Mouse (Mus musculus) left cerebral cortex, adult 18-20 months (tissue): Measurements from ENCODE around the gene Itga9. TPM values are rescaled to one million over a fixed set of nuclear protein-coding genes. Genes with fewer than 3 reads are reported as not detected.

Source experiments
- DNase-seq, 2 experiments: peaks; one replicate each; pipeline ENCODE4 v3.0.0; 2021 to 2022; ENCODE audit warnings: low spot score in 2 of 2, mixed read lengths in 1 of 2
- total RNA-seq, 2 experiments: library from RNA; stranded (reverse); gene quantifications; 2 replicates each; pipeline ENCODE4 v1.2.3; 2021

Itga9 gene
- total RNA-seq, 2 experiments from 2014 or later = 5.6 to 7.5 TPM

DNA sequence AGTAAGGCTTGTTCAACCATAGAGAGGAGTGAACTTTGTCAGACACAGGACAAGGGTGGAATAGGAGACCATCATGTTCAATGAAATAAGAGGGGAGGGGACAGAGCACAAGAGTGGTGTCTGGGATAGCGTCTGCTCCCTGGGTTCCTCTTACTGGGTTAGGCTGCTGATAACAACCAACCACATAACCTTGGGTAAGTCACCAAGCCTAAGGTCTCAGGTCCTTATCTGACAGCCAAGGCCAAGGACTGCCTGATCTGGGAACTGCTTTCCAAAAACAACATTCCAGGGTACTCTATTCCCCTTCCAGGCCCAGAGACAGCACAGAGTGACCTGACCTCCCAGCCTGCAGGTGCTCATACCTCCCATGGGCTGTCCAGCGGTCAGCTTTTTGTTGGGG lies 260.5 kb downstream of the Itga9 start:
- DNase-seq = no peak

DNA sequence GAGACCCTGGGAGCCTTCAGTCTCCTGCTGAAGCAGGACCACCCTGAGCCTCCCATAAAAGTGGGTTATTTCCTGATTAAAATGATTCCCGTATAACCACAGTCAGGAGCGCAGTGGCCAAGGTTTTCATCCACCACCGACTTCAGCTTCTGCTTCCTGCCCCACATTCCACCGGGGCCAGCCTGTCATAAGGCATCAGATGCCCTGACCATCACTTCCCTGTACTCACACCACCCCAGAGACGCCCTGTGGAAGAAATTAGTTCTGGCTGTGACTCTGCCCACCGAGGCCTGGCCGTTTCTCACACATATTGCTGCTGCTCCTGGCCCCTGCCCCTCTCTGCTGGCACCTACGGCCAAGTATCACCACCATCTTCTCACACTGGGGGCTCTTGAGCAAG lies 261.4 kb downstream of the Itga9 start:
- no peak for DNase-seq

DNA sequence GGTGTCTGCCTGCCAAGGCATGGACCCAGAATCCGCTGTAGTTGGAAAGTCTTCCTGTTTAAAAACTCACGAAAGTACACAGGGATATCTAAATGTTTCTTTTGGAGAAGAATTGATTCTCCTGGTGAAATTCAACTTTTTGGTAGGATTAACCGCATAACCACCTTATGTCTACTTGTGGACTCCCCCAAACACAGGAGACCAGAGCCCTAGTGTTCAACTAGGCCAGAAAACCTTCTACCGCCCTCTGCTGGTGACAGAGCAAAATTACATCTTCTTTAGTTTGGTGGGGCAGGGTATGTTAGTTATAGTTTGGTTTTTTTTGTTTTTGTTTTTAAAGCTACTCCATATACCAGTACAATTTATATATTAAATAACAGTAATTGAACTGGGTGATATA lies 264.6 kb downstream of the Itga9 start:
- DNase-seq = peak; percentile 37 to 64

DNA sequence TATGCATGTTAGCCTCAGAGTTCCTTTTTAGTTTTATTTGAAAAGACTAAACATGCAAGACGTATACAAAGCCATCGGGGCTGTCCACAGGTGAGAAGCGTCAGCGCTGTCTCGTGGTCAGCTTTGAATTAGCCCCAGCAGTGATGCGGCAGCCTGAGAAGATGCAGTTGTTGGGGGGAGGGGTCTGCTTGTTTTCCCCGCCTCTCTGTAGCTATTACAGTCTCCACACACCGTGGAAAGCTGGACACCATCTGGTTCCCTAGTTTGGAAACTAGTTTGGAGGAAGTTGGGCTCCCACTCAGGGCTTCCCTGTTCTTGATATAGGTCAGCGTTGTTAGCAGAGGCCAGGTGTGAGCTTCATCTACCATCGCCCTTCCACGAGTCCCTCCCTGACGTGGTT lies 266.5 kb downstream of the Itga9 start:
- no peak for DNase-seq

DNA sequence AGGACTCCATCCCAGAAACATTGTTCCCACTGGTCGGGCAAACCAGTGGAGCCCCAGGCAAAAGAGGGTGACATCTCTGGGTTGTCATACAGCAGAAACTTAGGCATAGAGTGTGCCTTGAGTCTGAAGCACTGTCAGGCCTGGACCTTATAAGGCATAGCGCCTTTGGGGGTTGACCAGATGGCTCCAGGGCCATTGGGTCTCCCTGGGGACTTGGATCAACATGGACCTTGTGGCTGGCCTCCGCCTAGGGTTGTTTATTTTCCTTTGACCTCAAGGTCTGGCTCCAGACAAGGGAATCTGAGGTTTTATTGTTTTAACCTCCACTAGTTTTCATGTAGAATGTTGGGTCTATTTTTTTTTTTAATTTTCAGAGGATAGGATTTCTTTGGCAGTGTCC lies 267.1 kb downstream of the Itga9 start:
- DNase-seq = no peak

DNA sequence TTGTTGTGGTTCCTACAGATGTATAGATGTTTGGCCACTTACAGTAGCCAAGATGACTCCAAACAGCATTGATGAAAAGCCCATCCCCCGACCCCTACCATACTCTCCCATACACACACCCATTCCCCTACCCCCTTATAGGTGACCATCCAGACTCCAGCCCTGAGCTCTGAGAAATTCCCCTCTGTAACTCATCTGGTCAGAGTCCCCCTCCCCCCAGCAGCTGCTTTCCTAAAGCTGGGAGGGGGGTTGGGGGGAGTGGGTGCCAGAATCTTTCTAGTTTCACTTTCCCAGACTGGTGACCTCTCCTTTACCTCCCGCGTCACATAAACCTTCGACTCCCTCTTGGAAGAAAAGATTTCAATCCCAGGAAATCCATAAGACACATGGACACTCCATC lies 269.2 kb downstream of the Itga9 start:
- no peak for DNase-seq

DNA sequence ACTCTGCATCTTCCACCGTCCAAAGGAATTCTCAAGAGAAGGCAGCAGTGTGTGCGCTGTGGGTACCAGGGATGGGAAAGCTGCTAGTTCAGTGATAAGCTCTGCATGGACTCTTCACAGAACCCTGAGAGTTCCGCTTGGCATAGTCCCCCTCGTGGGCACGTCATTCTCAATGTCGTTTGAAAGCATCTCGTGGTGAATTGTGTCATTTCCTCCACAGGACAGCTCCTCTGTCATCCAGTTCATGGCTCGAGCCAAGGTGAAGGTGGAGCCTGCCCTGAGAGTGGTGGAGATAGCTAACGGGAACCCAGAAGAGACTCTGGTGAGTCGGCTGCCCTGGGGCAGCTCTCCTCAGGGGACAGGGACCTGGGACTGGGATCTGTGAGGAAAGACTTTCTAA lies 270.4 kb downstream of the Itga9 start:
- no peak for DNase-seq

DNA sequence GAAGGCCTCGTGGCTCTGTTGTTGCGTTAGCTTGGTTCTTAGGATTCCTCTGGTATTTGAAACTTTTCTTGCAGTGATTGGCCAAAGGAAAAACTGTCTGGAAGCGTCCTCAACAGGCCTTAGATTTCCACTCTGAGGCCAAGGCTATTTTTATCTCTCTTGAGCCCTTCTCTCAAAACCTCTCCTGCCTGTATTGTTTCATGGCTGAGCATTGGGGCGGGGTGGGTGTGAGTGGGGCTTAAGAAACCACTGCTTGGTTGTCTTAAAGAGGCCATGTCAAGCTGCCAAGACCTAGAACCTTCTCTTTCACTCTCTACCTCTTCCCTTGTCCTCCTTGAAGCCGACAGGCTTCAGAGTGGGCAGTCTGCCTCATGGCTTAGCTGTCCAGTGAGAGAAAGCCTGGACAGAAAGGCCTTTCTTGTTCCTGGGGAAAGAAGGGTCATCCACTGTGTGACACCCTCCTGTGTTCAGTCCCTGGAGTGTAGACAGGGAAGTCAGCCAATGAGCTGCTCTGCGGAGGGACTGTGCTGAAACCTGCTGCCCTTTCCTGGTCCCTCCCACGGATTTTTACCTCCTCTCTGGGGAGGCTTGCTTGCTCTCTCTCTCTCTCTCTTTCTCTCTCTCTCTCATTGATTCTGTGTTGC lies 271.0 kb downstream of the Itga9 start:
- no peak for DNase-seq

DNA sequence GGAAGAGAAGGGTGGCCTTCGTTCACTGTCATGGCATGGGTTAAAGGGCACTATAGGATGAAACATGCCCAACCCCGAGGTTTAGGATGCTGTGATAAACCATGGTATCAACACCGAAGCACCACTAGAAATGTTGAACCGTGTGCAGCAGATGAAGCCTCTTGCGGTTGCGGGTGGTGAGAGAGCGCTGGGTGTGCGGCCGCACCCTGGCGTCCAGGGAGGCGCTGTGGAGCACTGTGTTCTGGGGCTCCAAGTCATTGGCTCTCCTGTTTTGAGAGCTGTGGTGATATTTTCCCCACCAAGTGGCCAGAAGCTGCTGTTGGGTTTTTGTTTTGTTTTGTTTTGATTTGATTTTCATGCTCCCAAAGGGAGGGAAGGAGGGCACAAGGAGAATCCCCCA lies 272.1 kb downstream of the Itga9 start:
- DNase-seq = no peak

DNA sequence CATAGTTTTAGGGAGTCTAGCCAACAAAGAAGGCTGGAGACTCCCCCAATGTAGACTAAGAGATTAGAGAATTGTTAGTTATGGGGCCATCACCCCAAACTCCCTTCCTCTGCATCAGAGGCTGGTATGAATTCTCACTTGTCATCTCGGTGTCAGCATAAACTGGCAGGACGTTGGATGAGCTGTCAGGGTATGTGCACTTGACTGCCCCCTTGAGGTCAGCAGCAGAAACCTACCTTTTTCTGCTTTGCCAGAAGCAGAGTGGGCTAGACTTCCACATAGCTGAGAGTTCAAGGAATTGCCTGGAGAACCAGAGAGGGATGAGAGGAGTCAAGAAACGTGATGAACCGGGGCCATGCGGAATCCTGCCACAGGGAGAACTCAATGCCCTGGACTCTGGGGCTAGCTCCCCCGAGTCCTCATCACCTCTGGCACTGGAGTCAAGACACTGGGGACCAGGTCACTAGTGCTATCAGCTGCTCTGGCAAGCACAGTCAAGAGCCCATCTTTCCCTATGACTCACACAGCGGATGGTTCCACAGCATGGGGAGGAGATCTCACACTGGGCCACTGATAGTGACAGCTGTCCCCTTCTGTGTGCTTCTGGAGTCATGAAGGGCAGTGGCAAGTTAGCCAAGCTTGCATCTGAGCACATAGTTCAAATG lies 274.9 kb downstream of the Itga9 start:
- no peak for DNase-seq

DNA sequence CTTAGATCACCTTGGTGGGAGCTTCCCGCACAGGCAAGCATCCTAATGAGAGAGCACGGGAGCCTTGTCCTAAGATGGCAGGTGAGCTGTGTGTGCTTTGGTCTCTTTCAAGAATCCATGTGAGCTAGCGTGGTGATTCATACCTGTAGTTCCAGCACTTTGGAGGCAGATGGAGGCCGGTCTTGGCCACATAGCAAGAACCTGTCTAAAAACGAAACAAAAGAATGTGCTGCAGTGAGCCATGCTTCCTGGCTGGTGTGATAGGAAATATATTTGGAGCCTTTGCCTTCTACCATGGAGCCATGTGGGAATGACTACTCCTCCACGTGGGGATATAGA lies 275.4 kb downstream of the Itga9 start:
- no peak for DNase-seq

DNA sequence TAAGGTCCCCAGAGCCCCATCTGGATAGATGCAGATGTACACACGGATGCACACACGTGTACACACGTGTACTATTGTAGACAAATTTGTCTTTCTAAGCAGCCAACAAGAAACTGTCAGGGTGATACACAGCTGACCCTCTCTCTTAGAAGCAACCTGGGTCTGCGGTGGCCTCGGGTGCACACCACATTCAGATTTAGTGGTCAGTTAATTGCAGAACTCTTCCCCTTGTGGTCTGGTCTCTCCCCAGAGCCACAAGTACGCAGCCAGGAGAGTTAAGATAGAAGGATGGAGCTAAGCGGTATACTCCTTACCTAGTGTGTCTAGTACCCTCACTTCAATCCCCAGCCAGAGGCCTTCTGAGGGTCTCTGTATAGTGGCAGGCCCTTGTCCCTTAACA lies 276.7 kb downstream of the Itga9 start:
- DNase-seq = no peak

DNA sequence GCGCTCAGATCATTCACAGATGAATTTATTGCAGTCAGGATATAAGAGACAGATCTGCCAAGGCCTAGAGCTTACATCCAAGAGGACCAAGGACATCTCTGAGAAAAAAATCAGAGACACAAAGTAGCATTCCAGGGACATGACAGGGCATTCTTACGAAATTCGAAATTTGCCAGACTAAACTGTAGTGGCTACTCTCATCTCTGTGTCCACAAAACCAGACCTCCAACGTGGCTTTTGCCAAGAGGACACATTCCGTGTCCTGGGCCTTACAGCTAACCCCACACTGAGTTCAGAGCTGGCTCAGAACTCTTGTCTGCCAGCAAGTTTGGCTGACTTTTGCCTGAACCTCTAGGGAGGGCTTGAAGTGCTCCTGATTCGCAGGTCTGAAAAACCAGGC lies 279.3 kb downstream of the Itga9 start:
- DNase-seq = no peak

DNA sequence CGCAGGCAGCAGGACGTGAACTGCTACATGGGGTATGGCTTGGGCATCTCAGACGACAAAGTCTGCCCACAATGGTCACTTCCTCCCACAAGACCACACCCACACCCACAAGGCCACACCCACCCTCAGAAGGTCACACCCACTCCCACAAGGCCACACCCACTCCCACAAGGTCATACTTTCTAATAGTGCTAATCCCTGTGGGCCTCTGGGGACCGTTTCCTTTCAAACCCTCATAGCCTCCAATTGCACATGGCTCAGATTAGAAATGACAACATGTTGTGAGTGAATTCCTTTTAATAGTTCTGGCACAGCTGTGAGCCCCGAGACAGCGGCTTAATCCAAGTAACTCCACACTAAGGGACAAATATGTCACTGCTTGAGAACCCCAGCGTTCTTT lies 280.7 kb downstream of the Itga9 start:
- no peak for DNase-seq

DNA sequence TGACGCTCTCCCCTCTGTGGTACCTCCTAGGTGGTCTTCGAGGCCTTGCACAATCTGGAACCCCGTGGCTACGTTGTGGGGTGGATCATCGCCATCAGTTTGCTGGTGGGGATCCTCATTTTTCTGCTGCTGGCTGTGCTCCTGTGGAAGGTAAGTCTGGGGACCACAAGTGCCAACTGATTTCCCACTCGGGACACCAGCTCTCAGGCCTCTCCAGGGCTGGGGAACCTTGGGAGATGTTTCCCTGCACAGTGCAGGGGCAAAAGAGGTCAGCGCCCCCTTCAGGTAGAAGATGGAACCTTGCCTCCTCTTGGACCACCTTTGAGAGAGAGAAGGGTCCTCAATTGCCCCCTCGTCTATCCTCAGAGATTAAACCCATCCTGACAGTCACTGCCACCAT lies 281.2 kb downstream of the Itga9 start:
- DNase-seq = no peak

DNA sequence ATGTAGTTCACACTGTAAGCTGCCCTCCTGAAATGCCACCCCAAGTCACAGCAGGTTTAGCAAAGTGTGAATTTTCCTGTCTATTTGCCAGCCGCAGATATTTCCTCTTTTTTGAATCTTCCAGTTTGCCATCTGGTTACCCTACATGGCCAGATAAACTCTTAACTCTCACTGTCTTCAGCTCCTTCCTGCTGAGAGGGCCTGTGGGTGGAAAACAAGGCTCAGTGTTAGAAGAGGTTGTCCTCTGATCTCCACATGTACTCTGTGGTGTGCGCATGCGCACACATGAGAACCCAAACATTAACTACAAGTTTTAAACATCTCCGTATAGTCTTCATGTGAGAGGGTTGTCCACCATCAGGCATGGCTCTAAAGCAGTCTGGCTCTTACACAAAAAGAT lies 283.7 kb downstream of the Itga9 start:
- no peak for DNase-seq

DNA sequence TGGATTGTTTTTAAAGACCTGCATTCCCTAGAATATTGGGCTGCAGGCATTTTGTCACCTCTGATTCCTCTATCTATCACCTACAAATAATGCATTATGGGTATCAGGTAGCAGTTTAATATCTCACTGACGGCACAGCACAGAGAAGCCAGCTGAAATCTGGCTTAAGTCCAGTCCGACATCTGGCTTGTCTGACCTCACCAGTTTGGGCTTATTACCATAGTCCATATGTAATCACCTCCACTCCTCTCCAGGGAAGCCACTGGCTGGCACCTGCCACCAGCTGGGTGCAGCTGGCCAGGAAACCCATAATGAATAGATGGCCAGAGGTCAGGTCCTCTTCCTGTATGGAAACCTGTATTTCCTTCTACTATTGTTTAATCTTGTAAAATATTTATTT lies 284.2 kb downstream of the Itga9 start:
- no peak for DNase-seq

DNA sequence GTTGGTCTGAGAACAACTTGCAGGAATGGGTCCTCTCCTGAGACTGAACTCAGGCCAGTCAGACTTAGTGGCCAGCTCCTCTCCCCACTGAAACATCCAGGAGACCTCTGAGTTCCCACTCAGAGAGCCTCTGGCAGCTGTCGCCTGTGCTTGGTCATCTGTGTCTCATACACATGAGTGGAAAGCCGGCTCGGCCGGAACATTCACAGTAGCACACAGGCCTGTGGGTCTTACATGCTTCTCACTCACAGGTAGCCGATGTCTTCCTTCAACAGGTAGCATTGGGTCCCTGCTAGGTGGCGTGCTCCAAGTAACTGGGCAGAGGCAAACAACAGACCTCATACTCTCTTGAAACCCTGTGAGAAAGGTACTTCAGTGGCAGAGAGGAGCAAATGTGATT lies 284.6 kb downstream of the Itga9 start:
- DNase-seq = no peak

DNA sequence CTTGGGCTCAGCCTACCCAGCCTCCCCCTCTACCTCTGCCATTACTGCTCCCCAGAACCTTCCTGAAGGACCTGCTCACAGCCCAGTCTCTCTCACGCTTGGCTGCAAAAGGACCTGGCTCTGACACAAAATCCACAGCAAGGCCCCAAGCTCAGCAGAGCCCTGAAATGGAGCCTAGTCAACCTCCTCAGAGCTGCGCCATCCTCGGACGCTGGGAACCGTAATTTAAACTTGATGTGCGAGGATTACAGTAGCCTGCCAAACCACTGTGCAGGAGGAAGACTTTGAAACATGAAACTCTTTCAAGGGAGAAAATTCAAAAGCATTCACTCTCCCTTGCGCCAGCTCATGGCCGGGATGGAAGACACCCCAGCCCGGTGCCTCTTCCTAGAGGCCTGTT lies 285.1 kb downstream of the Itga9 start:
- no peak for DNase-seq

DNA sequence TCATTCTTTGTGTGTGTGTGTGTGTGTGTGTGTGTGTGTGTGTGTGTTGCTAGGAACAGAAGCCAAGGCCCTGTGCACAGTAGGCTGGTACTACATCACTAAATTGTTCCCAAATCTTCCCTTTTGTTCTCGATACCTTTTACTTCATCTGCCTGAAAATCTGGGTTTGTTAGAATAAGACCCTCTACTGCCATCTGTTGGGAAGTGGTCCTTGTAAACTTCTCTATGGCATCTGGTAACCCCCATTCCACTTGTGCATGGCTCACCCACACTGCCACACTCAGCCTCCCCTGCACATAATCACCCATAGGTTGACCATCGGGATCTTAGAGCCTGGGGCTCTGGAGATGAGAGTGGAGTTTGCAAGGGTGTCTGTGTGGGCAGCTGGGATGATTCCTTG lies 288.6 kb downstream of the Itga9 start:
- no peak for DNase-seq

DNA sequence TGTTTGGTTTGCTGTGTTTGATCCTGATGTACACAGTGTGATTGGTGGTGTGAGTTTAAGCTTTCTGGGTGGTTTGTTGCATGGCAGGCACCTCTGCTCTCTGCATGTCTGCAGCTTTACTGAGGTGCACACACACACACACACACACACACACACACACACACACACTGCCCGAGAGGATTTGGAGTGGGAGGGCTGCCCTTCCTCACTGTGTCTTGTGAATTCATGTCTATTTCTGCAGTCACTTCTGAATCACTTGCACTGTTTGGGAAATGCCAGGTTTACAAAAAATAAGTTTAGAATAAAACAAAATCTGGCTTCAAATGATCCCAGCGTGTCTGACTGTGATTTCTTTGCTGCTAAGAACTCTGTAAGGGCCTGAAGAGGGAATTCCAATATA lies 294.2 kb downstream of the Itga9 start:
- DNase-seq = no peak

DNA sequence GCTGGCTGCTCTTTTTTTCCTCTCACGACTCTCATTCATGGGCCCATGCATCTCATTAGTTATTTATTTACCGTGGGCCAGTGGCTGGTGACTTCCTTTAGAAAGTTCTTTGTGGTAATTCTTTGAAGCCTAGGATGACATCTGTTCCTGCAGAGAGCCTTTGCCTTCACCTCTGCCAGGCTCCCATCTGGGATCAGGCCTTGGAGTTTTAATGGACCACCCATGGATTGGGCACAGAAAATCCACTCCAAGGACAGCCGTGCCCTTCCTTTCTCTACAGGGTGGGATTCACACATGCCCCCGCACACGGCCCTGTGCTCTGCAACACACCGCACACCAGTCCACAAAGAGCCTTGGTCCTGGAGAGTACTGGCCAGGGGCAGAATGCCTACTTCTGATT lies 295.4 kb downstream of the Itga9 start:
- DNase-seq = no peak

DNA sequence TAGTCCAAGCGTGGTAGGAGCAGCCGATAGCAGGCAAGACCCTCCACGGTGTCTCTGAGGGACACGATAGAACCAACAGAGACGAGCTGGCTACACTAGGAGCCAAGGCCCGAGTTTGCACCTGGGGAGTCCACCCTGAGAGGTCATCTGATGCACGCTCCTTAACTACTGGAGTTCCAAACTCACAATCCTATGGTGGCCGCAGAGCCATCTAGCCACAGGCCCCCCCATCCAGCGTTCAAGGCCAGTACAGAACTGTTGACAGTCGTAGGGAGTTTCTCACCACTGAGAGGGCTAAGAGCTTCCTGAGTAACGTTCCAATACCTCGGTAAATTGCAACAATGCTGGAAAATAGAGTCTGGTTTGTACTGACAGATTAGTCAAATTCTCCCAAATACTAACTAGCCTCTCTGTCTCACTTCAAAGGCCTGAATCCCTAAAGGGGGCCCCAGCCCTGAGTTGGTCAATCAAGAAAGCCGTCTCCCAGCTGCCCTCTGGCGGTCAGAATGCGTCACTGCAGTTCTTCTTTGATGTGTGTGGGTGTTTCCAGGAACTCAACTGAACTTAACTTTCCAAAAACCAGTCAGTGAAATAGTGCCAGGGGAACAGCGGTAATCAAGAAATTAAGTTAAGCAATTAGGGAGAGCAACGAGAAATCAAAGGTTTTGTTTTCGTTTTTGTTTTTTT lies 301.6 kb downstream of the Itga9 start:
- peak; percentile 82 to 83 for DNase-seq
